Mouse (Mus musculus): ENCODE results near the gene Traf4.

Gene Traf4

DNA sequence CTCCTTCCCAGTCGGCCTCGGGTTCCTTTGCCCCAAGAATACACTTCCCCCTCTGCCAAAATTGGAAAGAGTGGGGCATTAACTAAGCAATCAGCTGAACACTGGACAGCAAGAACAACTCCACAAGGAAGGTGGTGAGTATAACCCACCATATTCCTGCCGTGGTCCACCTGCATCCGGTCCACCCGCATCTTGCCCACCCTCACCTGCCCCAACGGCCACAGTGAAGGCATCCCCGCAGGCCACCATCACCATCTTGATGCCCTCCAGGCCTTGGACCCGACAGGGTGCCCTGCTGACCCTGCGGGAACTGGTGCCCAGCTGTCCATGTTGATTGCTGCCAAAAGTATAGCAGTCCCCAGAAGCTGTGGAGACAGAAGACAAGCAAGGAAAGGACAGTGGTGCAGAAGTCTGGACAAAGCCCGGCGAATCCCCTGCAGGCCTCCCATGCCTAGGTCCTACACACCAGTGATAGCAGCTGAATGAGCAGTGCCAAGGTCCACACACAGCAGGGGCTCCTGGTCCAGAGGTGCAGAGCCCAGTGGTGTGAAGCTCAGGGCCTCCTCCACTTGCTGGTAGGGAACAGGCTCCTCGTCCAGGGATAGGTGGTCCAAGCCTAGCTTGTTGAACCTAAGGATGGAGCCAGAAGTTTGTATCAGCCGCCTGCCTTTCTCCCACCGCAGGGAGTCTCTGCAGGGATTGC, 2.0 kb upstream of the Traf4 start:
- DNase-seq (ENCODE audit: low spot score in 2 of 2): no peak

- DNase-seq (ENCODE audit: low spot score in 2 of 2): no peak
Measured at GRCm38 (mm10) chr11:78166640-78167039, 1.3 kb upstream of the Traf4 start.

- DNase-seq (ENCODE audit: low spot score in 2 of 2): no peak
Measured at GRCm38 (mm10) chr11:78166161-78166560, 772 bp upstream of the Traf4 start.

DNA sequence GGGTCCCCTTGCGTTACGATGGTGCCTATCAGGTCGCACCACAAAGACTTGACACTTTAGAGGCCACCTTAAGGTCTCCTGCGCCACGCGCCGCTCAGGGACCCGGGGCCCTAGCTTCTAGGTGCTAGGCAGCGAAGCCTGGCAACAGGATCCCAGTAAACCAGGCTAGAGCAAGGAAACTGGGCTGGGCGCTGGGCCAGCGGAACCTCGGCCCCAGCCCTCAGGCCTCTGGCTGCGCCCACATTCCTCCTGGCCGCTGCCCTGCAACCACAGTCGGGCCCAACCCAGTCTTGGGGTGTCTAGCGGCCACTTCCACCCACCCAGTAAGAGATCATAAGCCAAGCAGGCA, 346 bp upstream of the Traf4 start:
- no peak for DNase-seq (ENCODE audit: low spot score in 2 of 2)

GRCm38 (mm10) chr11:78164604-78164923, 825 bp downstream of the Traf4 start:
- no peak for DNase-seq (ENCODE audit: low spot score in 2 of 2)

DNA sequence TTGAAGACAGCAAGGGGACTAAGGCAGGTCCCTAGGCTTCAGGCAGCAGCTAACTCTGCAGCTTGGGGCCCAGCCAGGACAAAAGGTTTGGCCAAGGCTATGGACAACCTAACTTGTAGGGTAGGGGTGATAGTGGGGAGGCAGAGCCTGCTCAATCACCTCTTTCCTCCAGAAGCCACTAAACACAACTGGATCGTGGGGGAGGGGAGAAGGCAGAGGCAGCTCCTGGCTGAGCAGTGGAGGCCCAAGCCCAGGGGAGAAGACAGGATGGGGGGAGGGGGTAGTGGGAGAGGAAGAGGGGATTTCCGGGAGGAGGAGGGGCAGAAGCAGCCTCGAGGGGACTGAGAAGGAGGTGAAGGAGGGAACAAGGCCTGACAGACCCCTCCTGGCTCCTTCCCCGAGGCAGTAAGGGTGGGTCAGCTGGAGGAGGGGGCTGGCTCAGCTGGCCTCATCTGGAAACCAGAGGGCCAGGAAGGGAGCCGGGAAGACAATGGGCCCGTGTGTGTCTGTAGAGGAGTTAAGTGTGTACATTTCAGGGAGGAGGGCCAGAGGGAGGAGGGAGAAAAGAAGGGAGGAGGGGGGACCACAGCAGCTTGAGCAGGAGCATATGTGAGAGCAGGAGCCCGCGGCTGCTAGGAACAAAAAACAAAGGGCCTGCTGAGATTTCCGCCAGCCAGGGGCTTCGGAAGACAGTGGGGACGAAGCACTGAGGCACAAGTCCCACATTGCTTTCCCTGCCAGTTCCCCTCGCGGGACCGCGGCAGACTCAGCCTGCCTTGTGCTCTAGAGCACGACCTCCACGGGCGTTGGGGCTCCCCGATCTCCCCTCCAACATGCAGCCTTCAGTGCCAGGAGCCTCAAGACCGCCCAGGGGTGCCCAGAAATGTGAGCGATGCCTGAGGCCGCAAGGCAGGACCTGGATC, 1.4 kb downstream of the Traf4 start:
- DNase-seq (ENCODE audit: low spot score in 2 of 2): peak in 1 of 2 experiments; percentile 15

- DNase-seq (ENCODE audit: low spot score in 2 of 2): no peak
Measured at GRCm38 (mm10) chr11:78163045-78163444, 2.3 kb downstream of the Traf4 start.

DNA sequence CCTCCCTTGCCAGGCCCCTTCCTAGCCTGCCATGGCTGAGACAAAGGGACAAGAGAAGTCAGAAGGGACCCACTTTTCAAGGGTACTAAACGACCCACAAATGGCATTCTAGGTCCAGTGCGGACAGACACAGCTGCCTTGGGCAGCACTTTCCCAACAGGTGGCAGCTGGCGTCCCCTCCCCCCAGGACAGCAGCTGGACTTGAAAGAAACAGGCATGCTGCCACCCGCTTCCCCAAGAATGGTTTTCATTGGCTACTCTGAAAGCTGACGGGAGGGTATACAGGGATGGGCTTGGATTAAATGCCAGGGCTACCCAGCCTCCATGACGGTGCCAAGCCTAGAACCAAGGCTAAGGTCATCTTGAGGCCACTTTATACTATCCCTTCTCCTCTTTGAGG, 2.9 kb downstream of the Traf4 start:
- no peak for DNase-seq (ENCODE audit: low spot score in 2 of 2)

GRCm38 (mm10) chr11:78161968-78162367, 3.4 kb downstream of the Traf4 start:
- DNase-seq (ENCODE audit: low spot score in 2 of 2): no peak

DNA sequence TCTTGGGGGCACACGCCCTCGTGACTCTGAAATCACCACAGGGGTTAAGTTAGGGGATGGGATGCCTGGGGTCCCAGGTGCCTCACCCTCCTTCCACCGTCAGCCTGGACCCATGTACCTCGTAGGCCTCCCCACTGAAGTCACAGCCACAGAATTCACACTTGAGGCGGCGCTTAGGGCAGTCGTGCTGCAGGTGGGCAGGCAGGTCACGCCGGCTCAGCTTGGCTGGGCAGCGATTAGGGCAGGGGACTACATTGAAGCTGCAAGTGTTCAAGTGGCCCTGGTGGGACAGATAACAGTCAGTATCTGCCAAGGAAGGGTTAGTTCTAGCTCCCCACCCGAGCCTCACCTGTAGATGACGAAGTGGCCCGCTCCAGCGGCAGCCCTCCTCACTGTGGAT, 4.2 kb downstream of the Traf4 start:
- no peak for DNase-seq (ENCODE audit: low spot score in 2 of 2)

DNA sequence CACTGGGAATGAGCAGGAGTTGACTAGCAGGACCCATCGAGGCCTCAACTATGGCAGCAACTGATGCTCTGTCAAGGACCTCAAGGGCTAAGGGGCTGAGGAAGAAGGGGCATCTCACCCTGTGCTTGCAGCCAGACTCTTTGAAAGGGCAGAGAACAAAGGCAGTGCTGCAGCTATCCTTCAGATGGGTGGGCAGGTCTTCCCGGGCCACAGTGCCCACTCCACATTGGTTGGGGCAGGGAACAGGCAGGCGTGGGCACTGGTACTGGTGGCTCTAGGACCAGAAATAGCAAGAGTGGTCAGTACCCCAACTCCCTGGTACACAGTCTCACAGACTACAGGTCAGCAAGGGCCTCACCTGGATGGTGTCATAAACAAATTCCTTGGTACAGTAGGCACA, 4.7 kb downstream of the Traf4 start:
- no peak for DNase-seq (ENCODE audit: low spot score in 2 of 2)

DNA sequence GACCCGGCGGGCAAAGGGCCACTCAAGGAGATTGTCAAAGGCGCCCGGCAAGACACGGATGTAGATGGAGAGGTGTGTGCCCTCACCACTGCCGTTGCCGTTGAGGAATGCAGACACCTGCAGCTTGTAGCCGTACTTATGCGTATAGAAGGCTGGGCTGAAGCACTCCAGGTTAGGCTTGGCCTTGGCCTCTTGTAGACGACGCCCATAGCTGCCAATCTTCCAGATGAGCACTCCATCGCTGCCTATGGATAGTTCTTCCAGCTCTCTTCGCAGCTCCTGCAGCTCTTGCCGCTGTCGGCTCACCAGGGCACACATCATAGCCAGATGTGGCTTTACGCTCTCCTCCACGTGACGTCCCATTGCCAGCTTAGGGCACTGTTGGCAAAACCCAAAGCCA, 5.2 kb downstream of the Traf4 start:
- no peak for DNase-seq (ENCODE audit: low spot score in 2 of 2)

- no peak for DNase-seq (ENCODE audit: low spot score in 2 of 2)
Measured at GRCm38 (mm10) chr11:78159557-78159956, 5.8 kb downstream of the Traf4 start.

GRCm38 (mm10) chr11:78159096-78159495, 6.3 kb downstream of the Traf4 start:
- DNase-seq (ENCODE audit: low spot score in 2 of 2): peak; percentile 79 to 85

- DNase-seq (ENCODE audit: low spot score in 2 of 2): no peak
Measured at GRCm38 (mm10) chr11:78156156-78156699, 9.2 kb downstream of the Traf4 start.

DNA sequence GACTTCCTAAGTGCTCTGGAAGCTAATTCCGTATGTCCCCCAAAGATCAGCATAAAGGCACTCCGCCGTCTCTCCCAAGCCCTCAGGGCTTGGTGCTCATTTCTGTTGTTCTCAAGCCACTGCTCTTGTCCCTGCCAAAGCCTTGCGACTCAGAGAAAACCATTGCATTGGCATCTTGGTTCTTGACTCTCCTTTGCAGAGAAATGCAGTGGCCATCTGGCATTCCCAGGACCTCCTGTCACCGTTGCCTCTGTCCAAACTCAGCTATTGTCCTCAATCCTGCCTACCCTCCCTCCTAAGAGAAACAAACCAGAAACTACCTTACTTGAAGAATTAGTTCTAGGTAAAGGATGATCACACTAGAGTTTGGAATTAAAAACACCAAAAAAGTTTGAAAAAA, 9.7 kb downstream of the Traf4 start:
- DNase-seq (ENCODE audit: low spot score in 2 of 2): no peak

DNA sequence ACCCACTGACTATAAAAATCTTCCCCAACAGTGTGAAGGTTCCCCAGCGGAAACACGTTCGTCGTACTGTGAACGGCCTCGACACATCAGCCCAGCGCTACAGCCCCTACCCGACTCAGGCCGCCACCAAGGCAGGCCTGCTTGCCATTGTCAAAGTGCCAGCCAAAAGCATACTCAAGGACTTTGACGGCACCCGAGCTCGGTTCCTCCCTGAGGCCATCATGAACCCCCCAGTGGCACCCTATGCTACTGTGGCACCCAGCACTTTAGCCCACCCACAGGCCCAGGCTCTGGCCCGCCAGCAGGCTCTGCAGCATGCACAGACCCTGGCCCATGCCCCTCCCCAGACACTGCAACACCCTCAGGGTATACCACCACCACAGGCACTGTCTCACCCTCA, 11.6 kb downstream of the Traf4 start:
- no peak for DNase-seq (ENCODE audit: low spot score in 2 of 2)

GRCm38 (mm10) chr11:78152299-78153231, 12.8 kb downstream of the Traf4 start:
- no peak for DNase-seq (ENCODE audit: low spot score in 2 of 2)

DNA sequence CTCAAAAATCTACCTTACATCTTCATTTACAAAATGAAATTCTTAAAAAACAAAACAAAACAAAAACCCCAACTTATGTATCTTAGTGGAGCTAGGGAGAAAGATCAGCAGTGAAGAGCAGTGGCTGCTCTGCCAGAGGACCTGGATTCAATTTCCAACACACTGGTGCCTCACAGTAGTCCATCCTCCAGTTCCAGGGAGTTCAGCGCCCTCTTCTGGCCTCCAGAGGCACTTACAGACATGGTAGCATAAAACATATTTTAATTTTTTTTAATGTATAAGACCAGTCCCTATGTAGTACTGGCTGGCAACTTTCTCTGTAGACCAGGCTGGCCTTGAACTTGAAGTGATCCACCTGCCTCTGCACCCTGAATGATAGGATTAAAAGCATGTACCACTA, 14.2 kb downstream of the Traf4 start:
- DNase-seq (ENCODE audit: low spot score in 2 of 2): no peak

GRCm38 (mm10) chr11:78146707-78147543, 18.5 kb downstream of the Traf4 start:
- DNase-seq (ENCODE audit: low spot score in 2 of 2): no peak

GRCm38 (mm10) chr11:78146168-78146567, 19.2 kb downstream of the Traf4 start:
- no peak for DNase-seq (ENCODE audit: low spot score in 2 of 2)
